Mouse (Mus musculus): ENCODE results near the gene Lin37.

The Lin37 gene

GRCm38 (mm10) chr7:30552102-30553020 is 7.3 kb downstream of the Lin37 start, which contains the start of the genes Hspb6 and Proser3:
Gene Hspb6, plus strand, starts transcription at chr7:30552178.
Gene Proser3, minus strand, starts transcription at chr7:30552299.
- peak; percentile 99 for DNase-seq

- DNase-seq: peak; percentile 76 to 84
These were observed 8.1 kb downstream of the Lin37 start for GRCm38 (mm10) chr7:30551445-30552101.

DNA sequence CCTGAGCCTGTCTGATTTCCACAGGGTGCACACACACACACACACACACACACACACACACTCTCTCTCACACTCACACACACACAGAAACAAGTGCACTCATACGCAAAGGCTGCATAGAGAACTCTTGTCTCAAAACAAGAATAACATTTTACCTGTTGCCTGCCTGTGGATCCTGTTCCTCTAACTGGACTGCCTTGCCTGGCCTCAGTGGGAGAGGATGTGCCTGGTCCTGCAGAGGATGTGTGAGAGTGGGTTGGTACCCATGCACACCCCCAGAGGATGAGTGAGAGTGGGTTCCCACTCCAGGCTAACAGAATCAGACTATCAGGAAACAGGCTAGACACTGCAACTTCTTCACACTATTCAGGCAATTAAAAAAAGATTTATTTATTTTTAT is 9.0 kb downstream of the Lin37 start:
- no peak for DNase-seq

GRCm38 (mm10) chr7:30549880-30550279 is 9.8 kb downstream of the Lin37 start:
- no peak for DNase-seq

DNA sequence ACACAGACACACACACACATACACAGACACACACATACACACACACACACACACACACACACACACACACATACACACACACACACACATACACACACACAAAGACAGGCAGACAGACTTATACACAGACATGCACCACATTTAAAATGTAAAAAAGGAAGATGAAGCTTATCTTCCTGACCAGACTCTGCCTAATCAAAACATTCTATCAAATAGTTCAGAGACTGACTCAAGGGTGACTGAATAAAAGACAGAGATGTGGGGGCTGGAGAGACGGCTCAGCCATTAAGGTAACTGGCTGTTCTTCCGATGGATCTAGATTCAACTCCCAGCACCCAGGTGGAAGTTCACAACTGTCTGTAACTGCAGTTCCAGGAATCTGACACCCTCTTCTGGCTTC is 15.3 kb downstream of the Lin37 start:
- DNase-seq: no peak

- DNase-seq: no peak
These were observed 19.1 kb downstream of the Lin37 start for GRCm38 (mm10) chr7:30540572-30540971.

DNA sequence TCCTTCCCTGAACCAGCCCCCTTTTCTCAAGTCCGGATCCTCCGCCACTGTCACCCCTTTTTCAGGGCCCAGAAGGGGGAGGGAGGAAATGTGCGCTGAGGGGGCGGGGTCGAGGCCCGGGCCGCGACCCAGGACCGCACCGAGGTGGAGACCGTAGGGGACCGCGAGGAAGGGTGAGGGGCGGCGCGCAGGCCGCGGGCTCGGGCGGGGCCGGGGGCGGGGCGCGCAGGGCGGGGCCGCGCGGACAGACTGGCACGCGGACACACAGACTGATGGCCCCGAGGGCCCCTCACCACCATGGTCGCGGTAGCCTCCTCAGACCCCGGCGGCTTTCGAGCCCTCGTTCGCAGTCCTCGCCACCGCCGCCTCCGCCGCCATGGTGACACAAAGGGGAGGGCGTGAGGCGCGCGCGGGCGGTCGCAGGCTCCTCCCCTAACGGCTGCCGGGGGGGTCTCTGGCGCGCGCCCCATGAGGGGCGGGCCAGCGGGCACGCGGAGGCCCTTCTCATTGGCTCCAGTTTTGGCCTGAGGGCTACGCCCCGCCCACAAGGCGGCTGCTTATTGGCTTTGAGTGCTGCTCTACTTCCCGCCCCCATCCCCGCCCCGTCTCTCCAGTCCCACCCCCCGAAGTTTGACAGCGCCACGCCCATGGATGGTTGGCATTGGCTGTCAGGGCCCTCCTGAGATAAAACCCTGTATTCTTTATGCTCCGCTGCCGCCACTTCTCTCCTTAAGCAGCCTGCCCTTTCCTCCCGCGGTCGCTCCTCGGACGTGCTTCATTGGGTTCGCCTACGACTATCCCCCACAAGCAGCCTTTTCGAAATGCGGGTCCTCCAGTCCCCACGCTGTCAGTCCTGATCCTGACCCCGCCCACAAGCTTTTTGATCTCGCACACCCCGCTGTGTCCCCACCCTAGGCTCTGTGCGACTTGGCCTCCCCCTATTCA is 24.7 kb downstream of the Lin37 start, which contains the start of gene Arhgap33:
Arhgap33 (minus strand) TSS at position 428 of the 945 bp plus-strand sequence.
- peak; percentile 99 for DNase-seq

GRCm38 (mm10) chr7:30533941-30534632 is 25.6 kb downstream of the Lin37 start:
- no peak for DNase-seq

GRCm38 (mm10) chr7:30532931-30533330 is 26.7 kb downstream of the Lin37 start:
- DNase-seq: peak; percentile 43 to 61

DNA sequence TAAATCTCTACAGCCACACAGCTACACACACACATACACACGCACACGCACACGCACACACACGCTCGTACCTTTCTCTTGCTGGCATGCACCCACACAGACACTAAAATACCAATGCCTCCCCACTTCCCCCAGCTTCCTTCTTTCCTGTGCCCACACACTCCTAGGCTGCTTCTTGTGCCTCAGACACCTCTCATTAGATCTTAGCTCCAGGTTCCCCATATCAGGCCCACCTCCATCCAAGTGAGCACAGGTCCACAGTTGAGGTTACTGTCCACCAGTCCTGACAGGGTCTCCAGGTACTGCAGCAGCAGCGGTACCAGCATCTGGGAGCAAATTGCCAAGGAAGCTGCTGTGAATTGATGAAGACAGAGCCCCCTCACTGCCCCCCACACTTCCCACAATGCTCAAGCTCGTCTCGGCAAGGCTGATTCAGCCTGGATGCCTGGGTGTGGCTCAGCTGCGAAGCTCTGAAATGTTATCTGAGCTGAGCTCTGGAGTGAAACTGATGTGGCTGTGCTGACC is 28.3 kb downstream of the Lin37 start:
- DNase-seq: no peak

- no peak for DNase-seq
These were observed 32.7 kb downstream of the Lin37 start for GRCm38 (mm10) chr7:30526981-30527380.

GRCm38 (mm10) chr7:30526399-30526798 is 33.2 kb downstream of the Lin37 start:
- DNase-seq: peak in 1 of 2 experiments; percentile 12

- DNase-seq: no peak
These were observed 33.7 kb downstream of the Lin37 start for GRCm38 (mm10) chr7:30525954-30526353.

DNA sequence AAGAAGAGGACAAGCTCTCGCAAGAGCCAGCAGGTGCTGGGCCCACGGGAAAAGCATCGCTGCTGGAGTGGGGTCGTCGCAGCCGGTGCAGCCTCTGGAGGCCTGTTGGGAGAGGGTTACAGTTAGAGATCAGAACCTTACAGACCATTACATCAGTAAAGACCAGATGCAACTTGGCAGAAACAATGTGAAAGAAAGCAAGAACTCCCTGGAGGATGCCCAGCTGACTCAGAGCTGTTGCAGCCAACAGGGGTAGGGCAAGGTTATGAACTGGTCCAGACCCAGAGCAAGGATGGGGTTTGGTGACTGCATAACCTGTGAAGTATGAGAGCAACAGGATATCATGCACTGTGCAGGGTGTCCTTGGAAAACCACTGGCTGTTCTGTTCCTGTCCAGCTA is 35.2 kb downstream of the Lin37 start:
- DNase-seq: no peak

GRCm38 (mm10) chr7:30522871-30523270 is 36.8 kb downstream of the Lin37 start:
- no peak for DNase-seq

DNA sequence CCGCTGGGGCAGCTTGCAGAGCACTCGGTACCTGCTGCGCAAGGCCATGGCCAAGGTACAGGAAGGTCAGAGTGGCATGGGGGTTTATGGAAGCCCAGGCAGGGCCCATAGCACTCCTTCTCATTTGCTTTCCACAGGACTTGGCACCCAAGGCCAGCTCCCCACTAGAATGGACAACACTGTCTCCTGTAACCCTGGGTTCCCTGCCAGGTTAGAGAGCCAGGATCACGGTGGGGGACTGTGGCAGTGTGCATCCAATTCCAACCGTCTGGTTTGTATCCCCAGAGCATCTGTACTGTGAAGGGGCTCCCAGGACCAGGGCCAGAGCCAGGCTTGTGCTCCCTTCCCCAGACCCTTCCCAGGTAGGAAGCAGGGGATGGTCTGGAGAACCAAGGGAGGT is 38.8 kb downstream of the Lin37 start:
- peak; percentile 79 to 85 for DNase-seq

- DNase-seq: peak; percentile 60 to 67
These were observed 39.2 kb downstream of the Lin37 start for GRCm38 (mm10) chr7:30520396-30520795.

- no peak for DNase-seq
These were observed 41.3 kb downstream of the Lin37 start for GRCm38 (mm10) chr7:30518325-30518724.

DNA sequence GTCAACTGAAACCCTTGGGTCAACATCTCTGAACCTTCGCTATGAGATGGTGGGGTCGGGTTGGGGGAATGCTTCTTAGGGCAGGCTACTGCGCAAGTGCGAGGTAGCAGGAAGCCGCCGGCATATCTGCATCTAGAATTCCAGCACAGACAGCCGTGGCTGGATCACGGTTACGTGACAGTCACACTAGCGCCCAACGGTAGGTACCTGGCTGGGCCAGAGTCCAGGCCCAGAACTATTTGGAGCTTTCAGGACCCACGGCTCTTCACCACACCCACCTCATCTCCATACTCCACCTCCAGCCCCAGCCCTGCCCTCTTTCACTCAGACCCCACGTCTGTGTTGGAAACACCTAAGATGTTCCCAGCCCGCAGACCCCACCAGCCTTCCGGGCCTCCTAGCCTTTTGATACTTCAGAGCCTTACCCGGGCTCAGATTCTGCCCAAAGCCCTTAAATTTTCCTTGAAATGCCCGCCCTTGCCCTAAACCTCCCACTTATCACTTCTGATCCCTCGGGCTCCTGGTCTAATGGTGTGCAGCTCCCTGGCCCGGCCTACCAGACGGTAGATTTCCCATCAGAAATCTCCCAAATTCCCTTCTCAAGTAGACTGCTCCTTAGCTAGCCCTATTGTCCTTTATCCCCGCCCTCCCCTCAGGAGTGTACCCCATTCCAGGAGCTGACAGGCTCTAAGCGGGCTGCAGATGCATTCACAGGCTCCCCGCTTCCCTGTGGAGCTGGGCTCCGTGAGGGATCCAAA is 44.5 kb downstream of the Lin37 start:
- no peak for DNase-seq

GRCm38 (mm10) chr7:30508061-30508460 is 51.6 kb downstream of the Lin37 start:
- DNase-seq: no peak

Measured in cerebellum, postnatal 10 days (tissue).